Mouse (Mus musculus) bone marrow, adult 2 months (tissue): Measurements from ENCODE around the gene Fto.

Source experiments
- CTCF ChIP-seq: fragments of 200-500 bp; IDR thresholded peaks from 2 replicates; pipeline ENCODE4 v1.5.1; 2011; ENCODE audit warnings: low read length, control low read depth; ENCODE audit not compliant: control insufficient read depth, insufficient read depth
- POLR2A ChIP-seq: fragments of 200-500 bp; IDR thresholded peaks from 2 replicates; pipeline ENCODE4 v1.6.1; 2011; ENCODE audit warnings: low read depth, mild to moderate bottlenecking, control low read depth, low read length, borderline replicate concordance; ENCODE audit not compliant: control insufficient read depth

DNA sequence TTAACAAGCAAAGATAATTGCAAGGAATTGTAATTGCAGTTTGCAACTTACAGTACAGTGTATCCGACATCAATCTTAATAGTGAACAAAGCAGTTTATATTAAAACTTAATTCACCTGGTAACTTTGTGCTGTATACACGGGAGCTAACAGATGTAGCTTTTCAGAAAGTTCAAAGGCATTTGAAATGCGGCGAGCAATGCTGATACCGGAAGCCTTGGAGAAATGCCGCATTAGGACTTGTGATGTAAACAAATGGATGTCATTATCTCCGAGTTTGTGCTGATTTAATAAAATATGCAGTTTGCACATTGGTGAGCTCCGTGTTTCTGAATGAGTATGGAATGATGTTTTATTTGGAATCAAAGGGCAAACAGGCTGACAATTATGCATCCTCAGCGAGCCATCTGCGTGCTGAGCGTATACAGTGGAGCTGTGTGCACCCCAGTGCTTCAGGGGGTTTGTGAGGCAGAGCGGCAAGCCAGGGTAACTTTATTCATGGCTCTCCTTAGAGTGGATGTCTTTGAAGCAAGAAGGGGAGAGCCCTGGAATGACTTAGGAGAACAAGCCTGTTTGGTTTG lies 280.0 kb downstream of the Fto start:
- TF ChIP-seq CTCF: no peak
- TF ChIP-seq POLR2A: no peak
